Mouse (Mus musculus): ENCODE measurements around the gene Rnf24. TPM values are rescaled to one million over a fixed set of nuclear protein-coding genes. Genes with fewer than 3 reads are reported as not detected.

Gene Rnf24
- polyA plus RNA-seq, 1 experiment from 2014 or later = 4.8 TPM

GRCm38 (mm10) chr2:131377055-131377454, 24.4 kb upstream of the Rnf24 start:
- Histone ChIP-seq H3K9ac (ENCODE audit: low read depth, low read length) (no peak overlapping the region), H3K9me3 (ENCODE audit: control insufficient read depth, low read length) (no peaks in the 10 kb centered on the region), H3K27me3 (ENCODE audit: control insufficient read depth, insufficient read depth, low read length) (no peaks in the 10 kb centered on the region), H3K4me3 (ENCODE audit: low read length) (no peak overlapping the region), H3K36me3 (ENCODE audit: control insufficient read depth, insufficient read depth, low read length) (no peaks in the 10 kb centered on the region), H3K4me1 (ENCODE audit: control insufficient read depth, insufficient read depth, low read length) (no peaks in the 10 kb centered on the region), H3K27ac (ENCODE audit: low read depth, low read length) (no peak overlapping the region), H3K4me2 (replicated peaks; ENCODE audit: low read depth, low read length) (no peak overlapping the region)
- no peak for ATAC-seq (ENCODE audit: low FRiP score, low TSS enrichment)
- WGBS = 59% methylated on average over 6 of the region's 6 CpGs

GRCm38 (mm10) chr2:131373656-131374055, 21.0 kb upstream of the Rnf24 start:
- Histone ChIP-seq H3K9me3 (ENCODE audit: control insufficient read depth, low read length) (no peaks in the 10 kb centered on the region), H3K27me3 (ENCODE audit: control insufficient read depth, insufficient read depth, low read length) (no peaks in the 10 kb centered on the region), H3K4me1 (ENCODE audit: control insufficient read depth, insufficient read depth, low read length) (no peaks in the 10 kb centered on the region), H3K4me3 (ENCODE audit: low read length) (no peak overlapping the region), H3K4me2 (replicated peaks; ENCODE audit: low read depth, low read length) (no peak overlapping the region), H3K36me3 (ENCODE audit: control insufficient read depth, insufficient read depth, low read length) (no peaks in the 10 kb centered on the region), H3K27ac (ENCODE audit: low read depth, low read length) (no peak overlapping the region), H3K9ac (ENCODE audit: low read depth, low read length) (no peak overlapping the region)
- ATAC-seq (ENCODE audit: low FRiP score, low TSS enrichment) = no peak
- WGBS = 84% methylated on average over 6 of the region's 6 CpGs

- no peaks in the 10 kb centered on the region for H3K9me3 ChIP-seq (ENCODE audit: control insufficient read depth, low read length)
- no peak for ATAC-seq (ENCODE audit: low FRiP score, low TSS enrichment)
- H3K27ac ChIP-seq (ENCODE audit: low read depth, low read length) = no peak overlapping the region
- H3K4me3 ChIP-seq (ENCODE audit: low read length) = no peak overlapping the region
- H3K9ac ChIP-seq (ENCODE audit: low read depth, low read length) = no peak overlapping the region
- H3K4me1 ChIP-seq (ENCODE audit: control insufficient read depth, insufficient read depth, low read length) = no peaks in the 10 kb centered on the region
- H3K4me2 ChIP-seq (replicated peaks; ENCODE audit: low read depth, low read length) = no peak overlapping the region
- WGBS = 71% methylated on average over 7 of the region's 7 CpGs
- H3K27me3 ChIP-seq (ENCODE audit: control insufficient read depth, insufficient read depth, low read length) = no peaks in the 10 kb centered on the region
- H3K36me3 ChIP-seq (ENCODE audit: control insufficient read depth, insufficient read depth, low read length) = no peaks in the 10 kb centered on the region
Observed at GRCm38 (mm10) chr2:131372276-131372877, 19.7 kb upstream of the Rnf24 start.

GRCm38 (mm10) chr2:131371811-131372210, 19.1 kb upstream of the Rnf24 start:
- H3K4me3 ChIP-seq (ENCODE audit: low read length) = no peak overlapping the region
- H3K36me3 ChIP-seq (ENCODE audit: control insufficient read depth, insufficient read depth, low read length) = no peaks in the 10 kb centered on the region
- H3K4me2 ChIP-seq (replicated peaks; ENCODE audit: low read depth, low read length) = no peak overlapping the region
- no peak for ATAC-seq (ENCODE audit: low FRiP score, low TSS enrichment)
- H3K9ac ChIP-seq (ENCODE audit: low read depth, low read length) = no peak overlapping the region
- WGBS = 97% methylated on average over 4 of the region's 4 CpGs
- H3K9me3 ChIP-seq (ENCODE audit: control insufficient read depth, low read length) = no peaks in the 10 kb centered on the region
- H3K4me1 ChIP-seq (ENCODE audit: control insufficient read depth, insufficient read depth, low read length) = no peaks in the 10 kb centered on the region
- H3K27ac ChIP-seq (ENCODE audit: low read depth, low read length) = no peak overlapping the region
- no peaks in the 10 kb centered on the region for H3K27me3 ChIP-seq (ENCODE audit: control insufficient read depth, insufficient read depth, low read length)

GRCm38 (mm10) chr2:131370828-131371227, 18.1 kb upstream of the Rnf24 start:
- H3K4me1 ChIP-seq (ENCODE audit: control insufficient read depth, insufficient read depth, low read length) = no peaks in the 10 kb centered on the region
- no peak overlapping the region for H3K9ac ChIP-seq (ENCODE audit: low read depth, low read length)
- no peak overlapping the region for H3K4me2 ChIP-seq (replicated peaks; ENCODE audit: low read depth, low read length)
- ATAC-seq (ENCODE audit: low FRiP score, low TSS enrichment) = no peak
- H3K27ac ChIP-seq (ENCODE audit: low read depth, low read length) = no peak overlapping the region
- 20% methylated on average over 3 of the region's 3 CpGs for WGBS
- H3K36me3 ChIP-seq (ENCODE audit: control insufficient read depth, insufficient read depth, low read length) = no peaks in the 10 kb centered on the region
- no peak overlapping the region for H3K4me3 ChIP-seq (ENCODE audit: low read length)
- H3K9me3 ChIP-seq (ENCODE audit: control insufficient read depth, low read length) = no peaks in the 10 kb centered on the region
- H3K27me3 ChIP-seq (ENCODE audit: control insufficient read depth, insufficient read depth, low read length) = no peaks in the 10 kb centered on the region

GRCm38 (mm10) chr2:131364689-131365088, 12.0 kb upstream of the Rnf24 start:
- no peaks in the 10 kb centered on the region for H3K36me3 ChIP-seq (ENCODE audit: control insufficient read depth, insufficient read depth, low read length)
- no peak overlapping the region for H3K27ac ChIP-seq (ENCODE audit: low read depth, low read length)
- 73% methylated on average over 6 of the region's 6 CpGs for WGBS
- H3K4me2 ChIP-seq (replicated peaks; ENCODE audit: low read depth, low read length) = no peak overlapping the region
- no peaks in the 10 kb centered on the region for H3K4me1 ChIP-seq (ENCODE audit: control insufficient read depth, insufficient read depth, low read length)
- no peak for ATAC-seq (ENCODE audit: low FRiP score, low TSS enrichment)
- H3K9me3 ChIP-seq (ENCODE audit: control insufficient read depth, low read length) = no peaks in the 10 kb centered on the region
- H3K27me3 ChIP-seq (ENCODE audit: control insufficient read depth, insufficient read depth, low read length) = no peaks in the 10 kb centered on the region
- no peak overlapping the region for H3K9ac ChIP-seq (ENCODE audit: low read depth, low read length)
- H3K4me3 ChIP-seq (ENCODE audit: low read length) = no peak overlapping the region

- H3K4me2 ChIP-seq (replicated peaks; ENCODE audit: low read depth, low read length) = no peak overlapping the region
- H3K9ac ChIP-seq (ENCODE audit: low read depth, low read length) = no peak overlapping the region
- H3K36me3 ChIP-seq (ENCODE audit: control insufficient read depth, insufficient read depth, low read length) = no peaks in the 10 kb centered on the region
- ATAC-seq (ENCODE audit: low FRiP score, low TSS enrichment) = no peak
- H3K4me3 ChIP-seq (ENCODE audit: low read length) = no peak overlapping the region
- H3K27me3 ChIP-seq (ENCODE audit: control insufficient read depth, insufficient read depth, low read length) = no peaks in the 10 kb centered on the region
- H3K4me1 ChIP-seq (ENCODE audit: control insufficient read depth, insufficient read depth, low read length) = no peaks in the 10 kb centered on the region
- no peaks in the 10 kb centered on the region for H3K9me3 ChIP-seq (ENCODE audit: control insufficient read depth, low read length)
- H3K27ac ChIP-seq (ENCODE audit: low read depth, low read length) = no peak overlapping the region
Observed at GRCm38 (mm10) chr2:131358481-131358880, 5.8 kb upstream of the Rnf24 start.

GRCm38 (mm10) chr2:131354049-131354448, 1.4 kb upstream of the Rnf24 start:
- no peaks in the 10 kb centered on the region for H3K9me3 ChIP-seq (ENCODE audit: control insufficient read depth, low read length)

GRCm38 (mm10) chr2:131353564-131353915, 848 bp upstream of the Rnf24 start:
- no peaks in the 10 kb centered on the region for H3K36me3 ChIP-seq (ENCODE audit: control insufficient read depth, insufficient read depth, low read length)
- H3K4me1 ChIP-seq (ENCODE audit: control insufficient read depth, insufficient read depth, low read length) = peaks cover 9% of the 10 kb centered on the region
- peak overlapping the region; percentile 73 for H3K4me2 ChIP-seq (replicated peaks; ENCODE audit: low read depth, low read length)
- peak overlapping the region; percentile 94 for H3K4me3 ChIP-seq (ENCODE audit: low read length)
- ATAC-seq (ENCODE audit: low FRiP score, low TSS enrichment) = no peak
- H3K9me3 ChIP-seq (ENCODE audit: control insufficient read depth, low read length) = no peaks in the 10 kb centered on the region
- H3K9ac ChIP-seq (ENCODE audit: low read depth, low read length) = peak overlapping the region; percentile 94; the same call in 1 of the 2 replicates
- no peak overlapping the region for H3K27ac ChIP-seq (ENCODE audit: low read depth, low read length)
- 27% methylated on average over 3 of the region's 3 CpGs for WGBS
- no peaks in the 10 kb centered on the region for H3K27me3 ChIP-seq (ENCODE audit: control insufficient read depth, insufficient read depth, low read length)

More at GRCm38 (mm10) chr2:131354049-131354448, 1.4 kb upstream of the Rnf24 start:
- no peak for ATAC-seq (ENCODE audit: low FRiP score, low TSS enrichment)
- no peaks in the 10 kb centered on the region for H3K27me3 ChIP-seq (ENCODE audit: control insufficient read depth, insufficient read depth, low read length)
- no peaks in the 10 kb centered on the region for H3K36me3 ChIP-seq (ENCODE audit: control insufficient read depth, insufficient read depth, low read length)
- H3K9ac ChIP-seq (ENCODE audit: low read depth, low read length) = no peak overlapping the region
- H3K4me2 ChIP-seq (replicated peaks; ENCODE audit: low read depth, low read length) = peak overlapping the region; percentile 73; the same call in 1 of the 2 replicates
- WGBS = 50% methylated on average over 6 of the region's 6 CpGs
- no peak overlapping the region for H3K4me3 ChIP-seq (ENCODE audit: low read length)
- H3K27ac ChIP-seq (ENCODE audit: low read depth, low read length) = no peak overlapping the region
- peaks cover 9% of the 10 kb centered on the region for H3K4me1 ChIP-seq (ENCODE audit: control insufficient read depth, insufficient read depth, low read length)

Measured in kidney, embryonic 14.5 days (tissue).